Mouse (Mus musculus) spleen, adult 2 months (tissue): ENCODE results near the gene Hikeshi.

ENCODE experiments used
- CTCF ChIP-seq: fragments of 200-500 bp; IDR thresholded peaks from 2 replicates; pipeline ENCODE4 v1.5.1; 2011; ENCODE audit warnings: mild to moderate bottlenecking, inconsistent platforms; ENCODE audit not compliant: insufficient read depth, insufficient read length, insufficient replicate concordance; ENCODE audit errors: extremely low read depth
- POLR2A ChIP-seq: fragments of 200-500 bp; IDR thresholded peaks from 2 replicates; pipeline ENCODE4 v1.6.1; 2011; ENCODE audit warnings: low read depth, low read length, inconsistent platforms

GRCm38 (mm10) chr7:89916711-89917110, 24.3 kb downstream of the Hikeshi start:
- TF ChIP-seq CTCF (no peak), POLR2A (no peak)
